Mouse (Mus musculus) testis, postnatal 10 days (tissue): ENCODE results near the gene Glg1.
"Not testable (repeated sequence)": the region's sequence is repeated elsewhere in the genome, so short reads cannot be mapped to it uniquely, and the experiment has no call there.

ENCODE experiments used
- DNase-seq: peaks from one replicate; pipeline ENCODE4 v3.0.0; 2021; ENCODE audit warnings: low spot score

Gene Glg1

GRCm38 (mm10) chr8:111258631-111259407, at the start of gene Glg1:
Gene Glg1, minus strand, starts transcription at chr8:111259216.
- peak; percentile 98 for DNase-seq

- peak; percentile 57 for DNase-seq
These were observed 46.2 kb upstream of the Glg1 start for GRCm38 (mm10) chr8:111305031-111305730.

- no peak for DNase-seq
These were observed 45.3 kb upstream of the Glg1 start for GRCm38 (mm10) chr8:111304359-111304758.

GRCm38 (mm10) chr8:111303076-111303803, 44.2 kb upstream of the Glg1 start:
- not testable (repeated sequence) for DNase-seq

- no peak for DNase-seq
These were observed 41.9 kb upstream of the Glg1 start for GRCm38 (mm10) chr8:111300597-111301546.

GRCm38 (mm10) chr8:111299821-111300568, 41.0 kb upstream of the Glg1 start, which contains the start of gene Rfwd3:
Gene Rfwd3, minus strand, starts transcription at chr8:111300222.
- peak; percentile 96 for DNase-seq

GRCm38 (mm10) chr8:111299363-111299820, 40.4 kb upstream of the Glg1 start:
- DNase-seq = peak; percentile 77

GRCm38 (mm10) chr8:111298011-111298410, 39.0 kb upstream of the Glg1 start:
- DNase-seq = no peak

- no peak for DNase-seq
These were observed 32.7 kb upstream of the Glg1 start for GRCm38 (mm10) chr8:111291733-111292132.

GRCm38 (mm10) chr8:111290586-111290985, 31.6 kb upstream of the Glg1 start:
- DNase-seq = no peak

- DNase-seq = no peak
These were observed 26.6 kb upstream of the Glg1 start for GRCm38 (mm10) chr8:111285603-111286002.

- DNase-seq = no peak
These were observed 23.1 kb upstream of the Glg1 start for GRCm38 (mm10) chr8:111282093-111282492.

GRCm38 (mm10) chr8:111268277-111268676, 9.3 kb upstream of the Glg1 start:
- DNase-seq = no peak

- not testable (repeated sequence) for DNase-seq
These were observed 7.1 kb upstream of the Glg1 start for GRCm38 (mm10) chr8:111266161-111266560.

- DNase-seq = no peak
These were observed 5.7 kb upstream of the Glg1 start for GRCm38 (mm10) chr8:111264693-111265220.

- no peak for DNase-seq
These were observed 3.0 kb upstream of the Glg1 start for GRCm38 (mm10) chr8:111261981-111262381.

- DNase-seq = no peak
These were observed 1.2 kb upstream of the Glg1 start for GRCm38 (mm10) chr8:111260251-111260650.

- no peak for DNase-seq
These were observed 359 bp upstream of the Glg1 start for GRCm38 (mm10) chr8:111259408-111259741.

GRCm38 (mm10) chr8:111258010-111258630, 896 bp downstream of the Glg1 start:
- DNase-seq = no peak
